ENCODE assay signal across 8 mouse cellular contexts in genomic region chr4:134494780-134495545, GRCm38 (mm10). TPM values are rescaled to one million over a fixed set of nuclear protein-coding genes. Genes with fewer than 3 reads are reported as not detected.
DNase-seq lines count a peak whose midpoint lies in the region; ATAC-seq lines count a peak whose summit lies in the region.

No protein-coding gene starts in this region.

- H3K4me1 ChIP-seq in heart, embryonic 12.5 days (replicated peaks) = peaks cover 49% of the 10 kb centered on the region

- intact Hi-C loops in heart, postnatal 36 days (cut with DNase I) = no loop called here

- no peak for DNase-seq in heart, postnatal 36 days
- peak; percentile 86 for DNase-seq in R1 (ENCODE audit: low read depth, low spot score)
- peak; percentile 93 for DNase-seq in induced T-regulatory cell, adult 2 months (ENCODE audit: low read depth)
- peak; percentile 59 to 77 for DNase-seq in thymus, adult 18-20 months
- no peak for DNase-seq in urinary bladder, adult 2 months (ENCODE audit: low spot score)
- no peak for DNase-seq in layer of hippocampus, postnatal 10 days (ENCODE audit: low spot score in 2 of 2)

- 0 out of 2 replicates have a peak, but pooled peaks cover 2% of the 10 kb centered on the region for H3K9me3 ChIP-seq in heart, embryonic 12.5 days (replicated peaks)

- 51% methylated on average over 16 of the region's 16 CpGs for WGBS in heart, embryonic 12.5 days

- H3K9ac ChIP-seq in heart, embryonic 12.5 days = no peak overlapping the region

- H3K27me3 ChIP-seq in heart, embryonic 12.5 days (replicated peaks) = no peaks in the 10 kb centered on the region

- H3K4me3 ChIP-seq in heart, embryonic 12.5 days = no peak overlapping the region

- H3K27ac ChIP-seq in heart, embryonic 12.5 days (ENCODE audit: poor library complexity, severe bottlenecking) = peak overlapping the region; percentile 88

- H3K4me2 ChIP-seq in heart, embryonic 12.5 days = no peak overlapping the region

- no peaks in the 10 kb centered on the region for H3K36me3 ChIP-seq in heart, embryonic 12.5 days

- no peak for ATAC-seq in heart, embryonic 12.5 days (ENCODE audit: insufficient number of reproducible peaks, low FRiP score)
- ATAC-seq in megakaryocyte, adult 5-6 weeks (ENCODE audit: poor library complexity, severe bottlenecking) = peak; percentile 34

RNA-seq across cellular contexts. Expression of gene Paqr7, which starts 1.5 kb away (rescaled TPM):
- polyA plus RNA-seq in heart, embryonic 12.5 days (2016; fragmentation: Nextera tagmentation; extraction: Ambion mirVana) = 12.3 and 12.9 TPM in 2 replicates
- total RNA-seq in heart, postnatal 36 days (2021) = 10 to 100 TPM; 19.0 to 24.0 TPM
- total RNA-seq in megakaryocyte, adult 5-6 weeks (2015) = 10.7 and 11.7 TPM in 2 replicates
- total RNA-seq in megakaryocyte, adult 5-6 weeks (2017) = 17.0 and 17.6 TPM in 2 replicates
- polyA plus RNA-seq in urinary bladder, adult 2 months (2012; rRNA removed) = 40.0 and 42.7 TPM in 2 replicates
- total RNA-seq in layer of hippocampus, postnatal 10 days (2021) = 10 to 100 TPM; 50.0 to 51.9 TPM

RNA-seq across cellular contexts. Expression of gene Aunip, which starts 15.8 kb away (rescaled TPM):
- polyA plus RNA-seq in heart, embryonic 12.5 days (2016; fragmentation: Nextera tagmentation; extraction: Ambion mirVana) = 11.4 and 12.0 TPM in 2 replicates
- under 1 TPM in 1 of 2 experiments, not detected in 1; 0.22 TPM for total RNA-seq in heart, postnatal 36 days (2021)
- 3.7 and 3.9 TPM in 2 replicates for total RNA-seq in megakaryocyte, adult 5-6 weeks (2015)
- total RNA-seq in megakaryocyte, adult 5-6 weeks (2017) = 12.6 and 17.0 TPM in 2 replicates
- polyA plus RNA-seq in urinary bladder, adult 2 months (2012; rRNA removed) = 0.44 and 0.72 TPM in 2 replicates
- total RNA-seq in layer of hippocampus, postnatal 10 days (2021) = under 1 TPM; 0.48 to 0.78 TPM

RNA-seq across cellular contexts. Expression of gene Stmn1, which starts 26.8 kb away (rescaled TPM):
- polyA plus RNA-seq in heart, embryonic 12.5 days (2016; fragmentation: Nextera tagmentation; extraction: Ambion mirVana) = 924 and 950 TPM in 2 replicates
- total RNA-seq in heart, postnatal 36 days (2021) = 10 to 100 TPM; 28.4 to 28.9 TPM
- 563 and 570 TPM in 2 replicates for total RNA-seq in megakaryocyte, adult 5-6 weeks (2015)
- 790 and 821 TPM in 2 replicates for total RNA-seq in megakaryocyte, adult 5-6 weeks (2017)
- 67.0 and 104 TPM in 2 replicates for polyA plus RNA-seq in urinary bladder, adult 2 months (2012; rRNA removed)
- total RNA-seq in layer of hippocampus, postnatal 10 days (2021) = 1,000 to 10,000 TPM; 1,050 to 1,137 TPM

RNA-seq across cellular contexts. Expression of gene Mtfr1l, which starts 40.2 kb away (rescaled TPM):
- 151 and 156 TPM in 2 replicates for polyA plus RNA-seq in heart, embryonic 12.5 days (2016; fragmentation: Nextera tagmentation; extraction: Ambion mirVana)
- 100 to 1,000 TPM; 178 to 188 TPM for total RNA-seq in heart, postnatal 36 days (2021)
- 40.4 and 48.1 TPM in 2 replicates for total RNA-seq in megakaryocyte, adult 5-6 weeks (2015)
- 33.6 and 38.3 TPM in 2 replicates for total RNA-seq in megakaryocyte, adult 5-6 weeks (2017)
- polyA plus RNA-seq in urinary bladder, adult 2 months (2012; rRNA removed) = 153 and 165 TPM in 2 replicates
- 10 to 100 TPM; 82.0 to 86.7 TPM for total RNA-seq in layer of hippocampus, postnatal 10 days (2021)

RNA-seq across cellular contexts. Expression of gene Selenon, which starts 57.0 kb away (rescaled TPM):
- 31.7 and 31.9 TPM in 2 replicates for polyA plus RNA-seq in heart, embryonic 12.5 days (2016; fragmentation: Nextera tagmentation; extraction: Ambion mirVana)
- 10 to 100 TPM; 19.8 to 21.1 TPM for total RNA-seq in heart, postnatal 36 days (2021)
- 24.9 and 25.4 TPM in 2 replicates for total RNA-seq in megakaryocyte, adult 5-6 weeks (2015)
- total RNA-seq in megakaryocyte, adult 5-6 weeks (2017) = 6.3 and 8.2 TPM in 2 replicates
- polyA plus RNA-seq in urinary bladder, adult 2 months (2012; rRNA removed) = 25.8 and 33.1 TPM in 2 replicates
- 10 to 100 TPM; 16.9 TPM for total RNA-seq in layer of hippocampus, postnatal 10 days (2021)

Comparison
In these comparisons a context has a peak if more than half of its experiments do, and no peak if none do; other contexts are left out.
1. DNase-seq: peak in R1 (single experiment), induced T-regulatory cell, adult 2 months (single experiment) and thymus, adult 18-20 months (2 of 2); none in heart, postnatal 36 days (0 of 2), urinary bladder, adult 2 months (single experiment) and layer of hippocampus, postnatal 10 days (0 of 2).
2. RNA of gene Stmn1, which starts 26.8 kb away (total RNA-seq): 1,050 to 1,137 TPM in layer of hippocampus, postnatal 10 days and 563 to 821 TPM in megakaryocyte, adult 5-6 weeks; 28.4 to 28.9 TPM in heart, postnatal 36 days; every median in the first group is over 10 times any median in the second.